Mouse (Mus musculus) common myeloid progenitor, adult 5-6 weeks (primary cell): Measurements from ENCODE around the gene Fer1l5. TPM values are rescaled to one million over a fixed set of nuclear protein-coding genes. Genes with fewer than 3 reads are reported as not detected.

Experiments
- ATAC-seq: replicated peaks from 2 replicates; pipeline ENCODE4 v1.8.0; 2016; ENCODE audit warnings: low read depth, mild to moderate bottlenecking, moderate TSS enrichment, inconsistent platforms; ENCODE audit not compliant: poor library complexity, severe bottlenecking
- total RNA-seq: library from RNA; stranded (forward); fragments of 200-1000, 187-1606 nt; gene quantifications from 2 replicates; pipeline ENCODE4 v1.2.3, GENCODE M21; 2017

Gene Fer1l5
- total RNA-seq: not detected in 2 replicates

DNA sequence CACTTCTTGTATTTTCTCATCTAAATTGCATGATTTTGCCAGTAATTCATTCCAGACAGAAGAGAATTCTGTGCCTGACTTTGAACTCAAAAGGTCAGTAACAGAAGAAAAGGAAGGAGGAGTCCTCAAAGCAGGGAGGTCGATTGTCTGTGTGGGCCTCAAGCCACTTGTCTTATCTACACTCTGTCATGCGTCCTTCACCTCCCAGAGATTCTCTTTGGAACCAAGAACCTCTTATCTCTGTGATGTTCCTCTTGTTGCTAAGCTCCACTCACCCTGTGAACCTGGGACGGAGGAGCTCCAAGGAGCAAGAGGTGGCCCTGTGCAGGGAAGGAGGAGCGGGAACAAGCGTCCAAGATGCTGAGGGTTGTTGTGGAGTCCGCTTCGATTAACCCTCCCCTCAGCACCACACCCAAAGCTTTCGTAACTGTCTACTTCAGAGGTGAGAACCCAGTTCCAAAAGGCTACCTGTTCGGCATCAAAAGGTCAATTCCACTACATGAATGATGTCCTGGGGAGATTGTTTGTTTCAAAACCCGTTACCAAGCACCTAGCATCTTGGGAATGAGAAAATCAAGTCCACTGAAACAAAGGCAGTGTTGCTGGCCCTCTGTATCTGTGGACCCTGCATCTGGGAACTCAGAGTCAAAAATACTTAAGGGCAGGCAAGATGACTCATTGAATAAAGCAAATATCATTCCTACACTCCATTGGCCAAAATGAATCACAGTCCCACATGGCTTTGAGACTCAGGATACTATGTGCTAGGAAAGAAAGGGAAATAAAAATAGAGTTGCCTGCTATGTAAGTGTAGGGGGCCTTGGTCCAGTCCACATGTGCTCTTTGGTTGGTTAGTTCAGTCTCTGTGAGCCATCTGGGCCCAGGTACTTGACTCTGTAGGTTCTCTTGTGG, at the start of gene Fer1l5:
Gene Fer1l5, plus strand, starts transcription at position 358 of the 912 bp plus-strand sequence.
- no peak for ATAC-seq

DNA sequence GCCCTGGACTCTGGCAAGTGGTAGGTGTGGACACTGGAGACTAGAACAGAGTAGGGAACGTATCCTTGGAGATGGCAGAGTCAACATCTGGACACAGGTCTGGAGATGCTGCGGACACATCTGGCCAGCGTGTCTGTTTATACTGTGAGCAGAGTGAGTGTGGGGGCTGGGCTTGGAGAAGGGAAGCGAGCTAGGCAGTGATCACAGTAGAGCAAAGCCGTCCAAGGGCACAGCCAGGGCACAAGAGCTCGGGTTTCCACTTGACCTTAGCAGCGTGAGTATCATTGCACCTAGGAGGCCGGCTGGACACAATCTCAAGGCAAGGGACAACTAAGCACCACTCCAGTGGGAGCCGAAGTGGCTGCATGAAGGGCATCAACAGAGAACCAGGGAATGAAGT, 49.0 kb upstream of the Fer1l5 start:
- ATAC-seq: no peak

DNA sequence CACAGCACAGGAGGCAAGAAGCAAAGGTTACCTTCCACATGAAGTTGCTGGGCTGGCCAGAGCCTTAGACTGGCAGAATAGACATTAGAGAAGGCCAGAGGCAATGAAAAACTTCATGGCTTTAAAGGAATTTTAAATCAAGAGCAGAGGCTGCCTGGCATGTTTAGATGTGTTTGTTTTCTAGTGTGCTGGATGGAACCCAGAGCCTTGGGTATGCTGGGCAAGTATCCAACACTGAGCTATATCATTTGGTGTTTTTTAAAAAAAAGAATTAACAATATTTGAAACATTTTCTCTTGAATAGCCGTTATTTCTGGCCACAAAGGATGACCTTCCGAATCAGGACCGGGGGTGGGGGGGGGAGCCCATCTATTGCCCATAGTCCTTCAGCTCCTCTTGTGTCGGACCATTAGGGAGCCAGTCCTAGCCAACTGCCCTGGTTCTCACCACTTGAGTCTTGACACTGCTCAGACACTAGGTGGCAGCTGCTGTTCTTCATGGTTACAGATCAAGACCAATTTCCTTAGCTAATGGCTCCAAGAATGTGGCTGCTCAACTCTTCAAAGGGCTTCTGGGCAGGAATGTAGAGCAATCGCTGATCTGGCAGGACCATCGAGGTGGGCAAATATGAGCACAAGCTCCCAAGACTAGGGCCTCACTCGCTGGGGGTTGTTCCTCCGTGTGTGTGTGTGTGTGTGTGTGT, 48.2 kb upstream of the Fer1l5 start:
- peak; percentile 77 for ATAC-seq

DNA sequence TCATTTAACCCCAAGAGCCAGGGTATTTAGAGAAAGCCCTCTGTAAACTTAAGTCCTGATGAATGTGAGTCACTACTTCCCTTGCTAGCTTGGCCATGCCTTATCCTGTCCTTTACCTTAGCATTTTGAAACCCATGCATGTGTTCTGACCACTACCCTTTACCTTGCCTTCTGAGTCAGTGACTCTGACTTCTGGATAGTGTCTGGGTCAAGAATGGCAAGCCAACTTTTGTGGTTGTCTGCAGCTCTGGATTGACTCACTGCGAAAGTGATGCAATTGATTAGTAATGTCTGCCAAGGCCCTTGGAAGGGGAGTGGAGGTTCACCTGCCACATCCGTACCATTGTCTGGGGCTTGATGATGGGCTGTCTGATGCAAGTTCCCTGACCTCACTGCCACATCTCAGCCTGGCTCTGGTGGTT, 46.2 kb upstream of the Fer1l5 start:
- ATAC-seq: no peak

DNA sequence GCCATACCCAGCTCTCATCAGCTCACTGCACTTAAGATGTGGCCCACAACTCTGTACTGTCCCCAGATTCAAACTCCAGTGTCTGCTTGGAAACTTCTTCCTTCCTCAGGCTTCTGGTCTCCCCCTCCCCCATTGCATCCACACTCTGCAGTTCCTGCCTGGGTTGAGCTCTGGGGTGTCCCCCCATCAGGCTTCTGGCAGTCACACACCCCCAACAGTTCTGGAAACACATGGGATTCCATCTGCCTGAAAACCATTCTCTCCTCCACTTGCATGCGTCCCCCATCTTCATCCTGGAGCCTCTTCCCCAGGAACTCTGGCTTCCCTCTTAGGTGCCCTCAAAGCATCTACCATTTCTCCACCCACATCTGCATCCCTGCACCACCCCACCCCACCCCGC, 45.3 kb upstream of the Fer1l5 start:
- no peak for ATAC-seq

DNA sequence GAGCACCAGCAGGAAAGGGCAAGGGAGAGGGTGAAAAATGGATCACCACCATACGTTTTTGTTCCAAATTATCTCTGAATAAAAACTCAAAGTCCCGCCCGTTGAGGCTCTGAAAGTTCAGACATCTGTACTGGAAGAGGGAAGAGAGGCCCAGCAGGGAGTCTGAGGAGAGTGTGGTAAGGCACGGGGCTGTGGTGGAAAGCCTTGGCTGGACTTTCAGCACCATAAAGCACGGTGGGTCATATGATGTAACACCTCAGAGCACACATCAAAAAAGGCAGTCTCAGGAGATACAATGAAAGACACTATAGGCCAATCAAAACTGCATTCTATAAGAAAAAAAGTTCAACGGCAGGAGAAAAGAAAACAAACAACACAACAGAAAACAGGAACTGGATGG, 40.3 kb upstream of the Fer1l5 start:
- ATAC-seq: no peak

DNA sequence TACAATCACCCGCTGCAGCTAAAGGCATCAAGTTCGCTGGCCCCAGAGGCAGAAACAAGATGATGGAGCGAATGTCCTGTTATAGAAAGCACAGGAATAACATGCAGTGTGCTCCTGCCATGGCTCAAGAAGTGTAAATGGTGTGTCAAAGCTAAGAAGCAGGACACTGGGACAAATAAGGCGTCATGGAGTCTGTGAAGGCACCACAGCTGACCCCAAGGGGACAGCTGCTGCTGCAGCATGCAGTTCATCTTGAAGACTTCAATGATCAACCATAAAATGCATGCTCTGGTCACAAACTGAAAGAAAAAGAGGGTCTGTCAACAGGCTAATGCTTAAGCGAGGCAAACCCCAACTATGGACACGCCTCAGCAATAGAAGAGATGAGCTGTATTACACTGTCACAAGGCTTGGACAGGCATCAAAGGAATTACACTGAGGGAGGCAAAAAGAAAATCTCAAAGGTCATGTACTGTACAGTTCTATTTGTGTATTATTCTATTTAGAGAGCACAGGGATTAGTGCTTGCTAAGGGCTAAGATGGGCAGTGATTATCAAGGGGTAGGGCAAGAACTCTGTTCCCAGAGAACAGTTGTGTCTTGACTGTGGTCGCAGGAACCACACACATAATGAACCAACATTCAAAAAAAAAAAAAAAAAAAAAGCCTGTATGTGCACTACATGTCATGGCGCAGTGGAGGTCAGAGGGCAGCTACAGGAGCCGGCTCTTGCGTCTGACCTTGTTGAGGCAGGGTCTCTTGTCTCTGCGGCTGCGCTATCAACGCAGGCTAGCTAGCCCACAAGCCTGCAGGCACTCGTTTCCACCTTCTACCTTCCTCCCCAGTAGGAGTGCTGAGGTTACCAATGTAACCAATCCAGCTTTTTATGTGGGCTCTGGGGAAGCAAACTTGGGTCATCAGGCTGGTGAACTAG, 38.9 kb upstream of the Fer1l5 start:
- ATAC-seq: no peak

DNA sequence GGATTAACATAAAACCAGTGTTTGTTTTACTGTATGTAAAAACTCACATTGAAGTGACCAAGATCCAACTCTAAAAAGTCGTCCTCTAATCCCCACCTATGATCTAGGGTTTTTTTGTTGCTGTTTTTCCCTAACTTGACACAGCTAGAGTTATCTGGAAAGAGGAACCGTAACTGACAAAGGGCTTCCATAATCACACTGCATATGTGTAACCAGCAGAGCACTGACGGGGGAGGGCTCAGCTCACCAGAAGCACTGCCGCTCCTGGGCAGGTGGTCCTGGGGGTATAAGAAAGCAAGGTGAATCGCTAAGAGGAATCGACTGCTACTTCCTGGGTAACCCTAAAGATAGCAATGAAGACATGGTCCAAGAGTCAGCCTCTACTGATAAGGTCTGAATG, 29.5 kb upstream of the Fer1l5 start:
- ATAC-seq: no peak

DNA sequence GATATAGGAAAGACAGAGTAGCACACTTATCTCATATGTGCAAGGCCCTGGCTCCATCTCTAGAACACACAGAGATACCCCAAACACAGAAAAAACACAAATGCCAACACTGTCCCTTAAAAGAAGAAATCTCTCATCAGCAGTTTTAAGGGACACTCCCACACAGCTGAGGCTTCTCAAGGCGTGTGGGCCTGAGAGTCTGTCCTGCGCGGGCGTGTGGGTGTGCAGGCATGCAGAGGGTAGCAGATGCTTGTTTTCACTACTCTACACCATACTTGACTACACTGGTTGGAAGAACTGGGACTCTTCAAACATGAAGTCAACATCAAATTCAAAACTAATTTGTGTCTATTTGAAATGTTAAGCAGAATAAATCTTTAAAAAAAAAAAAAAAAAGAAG, 19.7 kb upstream of the Fer1l5 start:
- no peak for ATAC-seq

DNA sequence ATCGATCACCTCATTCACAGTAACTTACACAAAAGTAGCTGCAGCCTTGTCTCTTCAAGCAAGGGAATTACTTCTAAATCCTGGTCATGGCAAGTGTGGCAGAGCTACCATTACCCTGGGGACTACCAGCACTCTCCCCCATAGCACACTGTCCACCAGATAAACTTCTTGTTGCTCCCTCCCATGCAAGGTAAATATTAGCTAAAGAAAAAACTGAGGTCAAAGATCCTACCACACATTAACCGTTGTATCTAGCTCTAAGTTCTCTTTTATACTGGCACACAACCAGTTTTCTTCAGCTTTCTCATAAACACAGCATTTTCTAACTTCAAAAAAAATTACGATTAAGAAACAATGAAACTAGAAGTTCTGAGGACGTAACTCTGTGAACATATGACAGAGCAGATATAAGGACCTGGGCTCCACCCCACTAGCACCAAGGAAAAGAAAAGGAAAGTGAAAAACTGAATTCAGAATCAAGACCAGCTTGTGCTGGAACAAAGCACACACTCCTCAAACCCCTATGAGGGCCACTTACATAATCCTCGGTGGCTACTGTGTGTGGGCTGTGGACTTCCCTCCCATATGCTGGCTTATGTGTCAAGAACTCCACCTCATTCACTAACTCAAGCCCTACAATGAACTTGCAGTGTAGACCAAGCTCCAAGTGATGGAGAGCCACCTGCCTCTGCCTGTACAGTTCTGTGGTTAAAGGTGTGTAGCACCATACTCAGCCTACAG, 15.0 kb upstream of the Fer1l5 start:
- no peak for ATAC-seq

DNA sequence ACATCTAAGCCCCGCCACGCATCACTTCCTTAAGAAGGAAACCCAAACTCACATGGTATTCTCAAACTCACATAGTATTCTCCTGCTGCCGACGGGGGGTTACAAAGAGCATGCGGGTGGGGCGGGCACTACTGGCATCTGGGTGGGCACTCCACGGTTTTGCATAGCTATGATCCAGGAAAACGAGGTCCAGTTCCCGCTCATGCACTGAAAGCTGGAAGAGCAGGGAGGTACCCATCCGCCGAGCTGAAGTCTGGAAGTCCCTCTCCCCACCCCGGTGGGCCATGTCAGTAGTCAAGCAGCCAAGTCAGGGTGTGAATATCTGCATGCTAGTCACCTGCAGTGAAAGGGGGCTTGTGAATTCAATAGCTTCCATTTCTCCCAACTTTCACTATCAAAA, 4.4 kb upstream of the Fer1l5 start:
- ATAC-seq: no peak

DNA sequence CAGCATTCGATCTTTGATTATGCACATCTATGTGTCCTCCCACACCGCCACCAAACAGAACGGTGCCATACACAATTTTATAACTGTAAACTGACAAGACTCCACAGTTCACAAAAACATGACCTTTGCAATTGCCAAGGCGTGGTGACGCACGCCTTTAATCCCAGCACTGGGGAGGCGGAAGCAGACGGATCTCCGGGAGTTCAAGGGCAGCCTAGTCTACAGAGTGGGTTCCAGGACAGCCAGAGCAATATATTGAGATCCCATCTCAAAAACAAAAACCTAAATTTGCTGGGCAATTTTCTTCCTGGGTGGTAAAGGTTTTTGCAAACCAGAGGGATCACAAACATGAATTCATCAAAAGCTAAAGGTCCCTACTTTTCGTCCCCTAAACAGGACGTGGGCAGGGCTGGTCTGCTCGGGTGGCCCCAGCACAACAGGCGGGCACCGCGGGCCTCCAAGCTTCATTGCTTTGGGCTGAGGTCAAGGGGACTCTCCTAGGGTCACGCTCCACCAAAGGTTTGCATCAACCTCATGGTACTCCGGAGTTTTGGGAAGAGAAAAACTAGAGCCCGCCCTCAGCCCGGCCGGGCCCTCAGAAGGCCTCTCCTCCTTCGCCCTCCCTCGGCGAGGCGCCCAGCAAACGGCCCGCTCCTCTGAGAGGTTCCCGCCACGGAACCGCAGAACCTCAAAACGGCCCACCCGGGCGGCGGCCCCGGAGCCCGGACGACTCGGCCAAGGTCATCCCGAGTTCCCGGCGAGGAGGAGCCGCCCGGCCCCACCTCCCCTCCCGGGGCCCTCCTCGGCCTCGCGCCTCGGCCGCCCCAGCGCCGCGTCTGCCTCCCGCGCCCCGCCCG, 3.8 kb upstream of the Fer1l5 start:
- ATAC-seq: peak; percentile 53

DNA sequence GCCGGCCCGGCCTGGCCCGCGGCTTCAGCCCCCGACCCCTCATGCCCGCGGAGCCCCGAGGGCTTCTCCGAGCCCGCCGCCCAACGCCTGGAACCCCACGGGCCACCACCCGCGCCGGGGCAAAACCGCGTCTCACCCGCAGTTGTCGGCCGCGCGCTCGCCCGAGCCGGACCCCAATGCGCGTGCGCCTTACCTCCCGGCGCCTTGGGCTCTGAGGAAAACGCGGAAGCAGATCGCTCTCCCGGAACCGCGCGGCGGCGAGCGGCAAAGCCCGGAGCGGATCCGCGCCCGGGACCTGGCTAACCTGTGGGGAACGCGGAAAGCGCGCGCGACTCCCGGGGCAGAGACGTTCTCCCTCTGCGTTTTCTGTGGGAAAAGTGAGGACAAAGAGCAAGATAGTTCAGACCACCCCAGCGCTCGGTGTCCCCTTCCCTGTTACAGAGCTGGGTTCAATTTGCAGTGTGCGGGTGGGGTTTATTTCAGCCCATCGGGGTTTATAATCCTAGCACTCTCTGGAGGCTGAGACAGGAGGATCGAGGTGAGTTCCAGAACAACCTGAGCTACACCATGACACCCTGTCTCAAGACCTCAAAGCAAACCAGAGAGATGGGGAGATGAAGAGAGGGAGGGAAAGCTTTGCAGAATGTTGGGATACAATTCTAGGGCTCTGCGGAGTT, 3.0 kb upstream of the Fer1l5 start, which contains the start of gene Kansl3:
Gene Kansl3, minus strand, starts transcription at position 213 of the 677 bp plus-strand sequence.
- ATAC-seq: peak; percentile 95

DNA sequence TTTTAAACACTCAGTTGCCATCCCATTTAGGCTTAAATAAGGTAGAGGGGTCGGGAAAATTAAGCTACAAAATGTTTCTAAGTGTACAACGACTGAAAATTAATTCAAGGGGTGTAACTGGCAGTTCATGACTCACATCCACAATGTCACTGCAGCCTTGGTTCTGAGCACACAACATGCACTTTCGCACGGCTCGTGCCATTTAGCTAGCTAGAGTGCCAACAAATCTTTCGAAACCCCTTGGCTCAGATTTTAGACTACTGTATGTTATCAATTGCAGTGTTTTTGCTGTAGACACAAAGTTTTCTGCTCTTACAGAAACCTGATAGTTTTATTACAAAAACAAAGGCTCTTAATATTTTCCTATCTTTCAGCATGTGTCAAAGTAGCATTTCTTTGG, 1.2 kb upstream of the Fer1l5 start:
- no peak for ATAC-seq

DNA sequence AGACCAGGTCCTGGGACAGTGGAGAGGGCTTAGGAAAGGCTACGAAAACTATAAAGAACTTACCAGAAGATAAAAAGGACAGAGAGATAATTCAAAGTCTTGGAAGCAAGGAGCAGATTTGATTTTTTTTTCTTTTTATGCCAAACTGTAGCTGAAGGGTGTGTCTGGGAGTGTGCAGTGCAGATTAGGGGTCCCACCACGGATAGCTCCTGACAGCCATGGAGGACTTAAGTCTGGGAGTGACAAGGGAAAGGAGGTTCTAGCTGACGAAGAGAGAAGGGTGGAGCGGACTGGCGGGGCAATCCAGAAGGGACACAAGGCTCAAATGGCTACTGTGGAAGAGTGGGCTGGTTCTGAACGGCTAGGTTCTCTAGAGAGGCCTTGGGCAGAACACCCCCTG, 6.8 kb downstream of the Fer1l5 start:
- no peak for ATAC-seq

DNA sequence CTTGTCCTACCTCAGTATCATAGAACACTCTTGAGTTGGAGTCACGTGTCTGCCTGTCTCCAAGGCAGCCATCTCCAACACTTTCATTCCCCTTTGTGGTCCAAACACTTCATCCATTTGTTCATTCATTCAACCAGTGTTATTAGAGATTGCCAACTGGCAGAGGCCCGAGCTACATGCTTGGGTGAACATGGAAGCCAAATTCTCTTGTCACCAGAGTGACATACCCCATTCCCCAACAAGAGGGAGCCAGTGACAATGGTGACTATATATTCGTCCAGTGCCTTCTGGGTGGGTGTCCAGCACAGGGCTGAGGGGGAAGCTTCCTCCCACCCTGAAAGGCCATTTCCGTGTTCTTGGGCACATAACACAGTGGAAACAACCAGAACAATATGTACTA, 7.5 kb downstream of the Fer1l5 start:
- ATAC-seq: no peak

DNA sequence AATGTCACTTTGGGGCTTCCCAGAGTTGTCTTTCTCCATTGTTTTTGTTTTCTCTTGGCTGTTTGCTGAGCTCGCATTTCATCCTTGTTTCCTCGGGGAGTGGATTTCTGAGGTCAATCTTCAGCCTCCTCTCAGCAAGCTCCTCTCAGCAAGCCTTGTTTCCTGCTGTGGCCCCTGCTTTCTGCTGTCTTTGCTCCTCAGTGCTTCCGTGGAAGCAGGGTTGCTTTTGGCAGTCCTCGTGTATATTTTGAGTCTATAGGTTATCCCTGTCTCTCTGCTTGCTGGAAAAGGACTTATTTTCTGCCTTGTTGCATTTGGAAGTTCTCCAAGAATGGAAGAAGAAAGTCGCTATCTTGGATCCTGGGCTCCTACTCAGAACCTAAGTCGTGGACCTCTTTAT, 24.9 kb downstream of the Fer1l5 start:
- ATAC-seq: no peak

DNA sequence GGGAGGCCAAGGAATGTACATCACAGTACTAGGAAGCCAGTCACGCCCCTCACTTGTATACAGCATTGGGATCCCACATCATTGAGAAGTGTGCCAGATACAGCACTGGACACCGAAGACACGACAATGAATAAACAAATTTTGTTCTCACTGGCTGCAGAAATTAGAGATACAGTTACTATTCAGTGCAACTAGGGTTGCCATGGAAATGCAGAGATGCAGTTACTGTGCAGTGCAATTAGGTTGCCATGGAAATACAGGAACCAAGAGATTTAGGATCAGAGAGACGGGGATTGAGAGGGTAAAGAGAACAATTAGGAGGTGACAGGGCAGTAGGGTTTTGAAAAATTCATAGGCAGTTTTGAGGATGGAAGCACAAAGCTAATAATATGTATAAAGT, 29.4 kb downstream of the Fer1l5 start:
- no peak for ATAC-seq
